Mouse (Mus musculus) C2C12 (cell line): ENCODE data around the gene Papss2. TPM values are rescaled to one million over a fixed set of nuclear protein-coding genes. Genes with fewer than 3 reads are reported as not detected.

Experiments used
- H3K27me3 ChIP-seq: one replicate; pipeline ENCODE4 v1.6.1; 2011; ENCODE audit not compliant: control insufficient read depth, insufficient read depth, insufficient read length
- H3K36me3 ChIP-seq: one replicate; pipeline ENCODE4 v1.6.1; 2011; ENCODE audit not compliant: control insufficient read depth, insufficient read depth
- H3K4me3 ChIP-seq: one replicate; pipeline ENCODE4 v1.5.1; 2011; ENCODE audit warnings: mild to moderate bottlenecking, control low read depth; ENCODE audit not compliant: poor library complexity, insufficient read depth, severe bottlenecking
- H3K79me2 ChIP-seq: one replicate; pipeline ENCODE4 v1.6.1; 2011; ENCODE audit not compliant: control insufficient read depth, insufficient read depth
- H3K79me3 ChIP-seq: one replicate; pipeline ENCODE4 v1.6.1; 2011; ENCODE audit warnings: low read depth, control low read depth
- H3ac ChIP-seq: one replicate; pipeline ENCODE3; 2011; ENCODE audit warnings: low read depth; ENCODE audit not compliant: control insufficient read depth, insufficient read length
- CEBPB ChIP-seq: IDR thresholded peaks from one replicate; pipeline ENCODE4 v1.6.1; 2011; ENCODE audit warnings: low read depth, mild to moderate bottlenecking, control low read depth, moderate library complexity
- CTCF ChIP-seq: IDR thresholded peaks from one replicate; pipeline ENCODE4 v1.5.1; 2011; ENCODE audit not compliant: control insufficient read depth, insufficient read depth, insufficient read length
- FOSL1 ChIP-seq: IDR thresholded peaks from one replicate; pipeline ENCODE4 v1.8.0; 2011; ENCODE audit warnings: mild to moderate bottlenecking, low read length; ENCODE audit not compliant: poor library complexity, insufficient read depth, severe bottlenecking
- MAX ChIP-seq: IDR thresholded peaks from one replicate; pipeline ENCODE4 v1.6.1; 2011; ENCODE audit warnings: mild to moderate bottlenecking, control low read depth
- MYOD1 ChIP-seq: IDR thresholded peaks from one replicate; pipeline ENCODE4 v1.6.1; 2011; ENCODE audit warnings: low read depth; ENCODE audit not compliant: control insufficient read depth, insufficient read length
- MYOG ChIP-seq: IDR thresholded peaks from one replicate; pipeline ENCODE4 v1.6.1; 2011; ENCODE audit not compliant: control insufficient read depth, insufficient read length; ENCODE audit errors: extremely low read depth
- USF1 ChIP-seq: IDR thresholded peaks from one replicate; pipeline ENCODE4 v1.6.1; 2011; ENCODE audit warnings: low read depth, mild to moderate bottlenecking, control low read depth, moderate library complexity
- polyA plus RNA-seq: library from polyadenylated mRNA; unstranded; fragments of >200 nt; fragmentation: generic; extraction: Trizol; gene quantifications from one replicate; pipeline ENCODE4 v1.2.1, GENCODE M21; 2012; ENCODE audit warnings: missing spikeins

The Papss2 gene
- polyA plus RNA-seq, 1 experiment: 0.29 TPM

DNA sequence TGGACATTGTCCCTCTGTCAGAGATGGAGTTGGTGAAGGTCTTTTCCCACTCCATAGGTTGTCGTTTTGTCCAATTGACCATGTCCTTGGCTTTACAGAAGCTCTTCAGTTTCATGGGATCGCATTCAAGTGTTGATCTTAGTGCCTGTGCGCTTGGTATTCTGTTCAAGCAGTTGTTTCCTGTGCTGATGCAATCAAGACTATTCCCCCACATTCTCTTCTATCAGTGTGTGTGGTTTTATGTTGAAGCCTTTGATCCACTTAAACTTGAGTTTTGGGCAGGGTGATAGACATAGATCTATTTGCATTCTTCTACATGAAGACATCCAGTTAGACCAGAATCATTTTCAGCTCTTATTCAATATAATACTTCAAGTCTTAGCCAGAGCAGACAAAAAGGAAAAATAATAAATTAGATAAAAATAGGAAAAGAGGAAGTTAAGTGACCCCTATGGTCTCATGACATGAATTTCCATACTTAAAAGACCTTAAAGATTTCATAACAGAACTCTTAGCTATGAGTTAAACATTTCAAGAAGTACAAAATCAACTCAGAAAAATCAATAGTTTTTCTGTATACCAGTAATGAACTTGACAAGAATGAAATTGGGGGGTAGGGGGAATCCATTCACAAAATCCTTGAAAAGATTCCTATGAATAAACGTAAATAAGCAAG, 12.4 kb upstream of the Papss2 start:
- Histone ChIP-seq H3K79me2 (no peaks in the 10 kb centered on the region), H3ac (no peak overlapping the region)
- TF ChIP-seq MYOG (no peak), USF1 (no peak), FOSL1 (no peak), CTCF (no peak), MYOD1 (no peak), CEBPB (no peak), MAX (no peak)

DNA sequence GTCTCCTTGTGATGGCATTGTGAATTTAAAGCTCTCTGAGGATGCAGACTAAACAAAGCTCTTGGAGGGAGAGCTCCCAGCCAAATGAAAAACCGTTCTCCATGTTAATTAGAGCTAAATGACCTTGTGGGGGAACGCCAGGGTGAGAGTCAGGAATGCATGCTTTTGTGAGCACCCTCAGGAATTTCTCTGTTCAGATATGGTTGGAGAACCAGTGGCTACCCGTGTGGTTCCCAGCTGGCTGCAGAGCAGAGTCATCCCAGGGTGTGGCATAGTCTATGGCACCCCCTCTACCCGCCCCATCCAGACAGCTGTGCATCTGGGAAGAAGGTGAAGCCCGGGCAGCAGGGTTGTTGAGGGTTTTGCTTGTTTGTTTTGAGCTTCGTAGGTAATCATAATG, 7.9 kb upstream of the Papss2 start:
- H3K36me3 ChIP-seq: no peaks in the 10 kb centered on the region
- H3ac ChIP-seq: no peak overlapping the region
- TF ChIP-seq MYOD1: no peak
- no peak for TF ChIP-seq FOSL1
- TF ChIP-seq USF1: no peak
- TF ChIP-seq MAX: no peak
- TF ChIP-seq MYOG: no peak
- no peak for TF ChIP-seq CTCF
- no peak for TF ChIP-seq CEBPB
- H3K79me3 ChIP-seq: no peaks in the 10 kb centered on the region
- H3K79me2 ChIP-seq: no peaks in the 10 kb centered on the region
- no peaks in the 10 kb centered on the region for H3K27me3 ChIP-seq
- H3K4me3 ChIP-seq: no peak overlapping the region

More for the DNA sequence above, 12.4 kb upstream of the Papss2 start:
- no peak overlapping the region for H3K4me3 ChIP-seq
- H3K79me3 ChIP-seq: no peaks in the 10 kb centered on the region
- H3K36me3 ChIP-seq: no peaks in the 10 kb centered on the region
- H3K27me3 ChIP-seq: no peaks in the 10 kb centered on the region

DNA sequence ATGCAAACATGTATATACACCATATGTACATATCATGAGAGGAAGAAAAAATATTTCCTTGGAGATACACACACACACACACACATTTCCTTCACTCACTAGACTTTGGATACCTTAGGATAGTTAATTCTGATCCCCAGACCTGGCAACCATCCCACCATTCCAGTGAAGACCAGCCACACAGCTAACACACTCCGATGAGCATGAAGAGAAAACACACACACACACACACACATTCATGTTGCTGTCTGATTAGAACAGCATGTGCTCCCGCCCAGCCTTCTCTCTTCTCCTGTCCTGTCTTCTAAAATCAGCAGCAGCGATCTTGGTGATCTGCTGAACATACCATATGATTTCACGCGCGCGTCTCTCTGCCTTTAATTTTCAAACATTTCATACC, 2.8 kb upstream of the Papss2 start:
- no peak overlapping the region for H3ac ChIP-seq
- H3K79me2 ChIP-seq: no peaks in the 10 kb centered on the region
- H3K79me3 ChIP-seq: no peaks in the 10 kb centered on the region
- H3K36me3 ChIP-seq: no peaks in the 10 kb centered on the region
- TF ChIP-seq MAX: no peak
- no peak for TF ChIP-seq MYOD1
- no peak for TF ChIP-seq FOSL1
- no peak for TF ChIP-seq USF1
- TF ChIP-seq MYOG: no peak
- no peak for TF ChIP-seq CTCF
- TF ChIP-seq CEBPB: no peak
- no peak overlapping the region for H3K4me3 ChIP-seq
- H3K27me3 ChIP-seq: peaks cover 15% of the 10 kb centered on the region

DNA sequence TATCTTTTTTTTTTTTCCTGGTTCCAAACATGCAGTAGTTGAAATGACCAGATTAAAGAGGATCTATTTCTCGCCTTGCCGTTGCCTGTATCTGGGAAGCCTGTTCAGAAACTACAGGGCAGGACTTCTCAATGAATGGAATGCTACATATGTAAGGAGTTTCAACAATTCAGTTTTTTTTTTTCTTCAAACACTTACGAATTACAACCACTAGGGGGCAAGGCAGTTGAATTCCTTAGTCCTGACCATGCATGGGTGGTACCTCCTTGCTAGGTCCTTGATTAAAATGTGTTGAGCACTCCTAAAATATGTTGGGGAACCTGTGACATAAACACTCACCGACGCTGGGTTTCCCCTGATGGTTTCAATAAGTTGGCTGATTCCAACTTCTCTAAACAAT, 1.7 kb upstream of the Papss2 start:
- Histone ChIP-seq H3K4me3 (no peak overlapping the region), H3K79me3 (no peaks in the 10 kb centered on the region), H3ac (no peak overlapping the region), H3K27me3 (peaks cover 15% of the 10 kb centered on the region), H3K79me2 (no peaks in the 10 kb centered on the region), H3K36me3 (no peaks in the 10 kb centered on the region)
- no peak for TF ChIP-seq MYOD1
- TF ChIP-seq MAX: no peak

DNA sequence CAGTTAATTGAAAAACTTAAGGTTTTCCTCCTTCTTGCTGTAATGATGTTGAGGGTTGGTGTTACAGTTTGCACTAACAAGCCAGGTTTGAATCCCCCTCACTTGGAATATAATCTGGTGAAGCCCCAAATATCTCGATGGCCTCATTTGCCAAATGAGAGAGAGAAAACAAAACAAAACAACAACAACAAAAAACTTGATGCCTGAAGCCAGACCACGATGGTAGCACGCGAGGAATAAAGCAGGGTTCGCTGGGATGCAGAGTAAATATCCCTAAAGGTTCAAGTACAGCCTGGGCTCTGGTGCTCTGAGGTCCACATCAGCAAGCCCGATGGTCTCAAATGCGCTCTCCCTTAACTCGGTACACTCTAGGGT, 472 bp upstream of the Papss2 start:
- Histone ChIP-seq H3K4me3 (no peak overlapping the region), H3ac (no peak overlapping the region), H3K36me3 (no peaks in the 10 kb centered on the region), H3K79me3 (no peaks in the 10 kb centered on the region), H3K79me2 (no peaks in the 10 kb centered on the region), H3K27me3 (peaks cover 15% of the 10 kb centered on the region)
- no peak for TF ChIP-seq CTCF
- no peak for TF ChIP-seq MYOG
- TF ChIP-seq FOSL1: no peak
- no peak for TF ChIP-seq MAX

DNA sequence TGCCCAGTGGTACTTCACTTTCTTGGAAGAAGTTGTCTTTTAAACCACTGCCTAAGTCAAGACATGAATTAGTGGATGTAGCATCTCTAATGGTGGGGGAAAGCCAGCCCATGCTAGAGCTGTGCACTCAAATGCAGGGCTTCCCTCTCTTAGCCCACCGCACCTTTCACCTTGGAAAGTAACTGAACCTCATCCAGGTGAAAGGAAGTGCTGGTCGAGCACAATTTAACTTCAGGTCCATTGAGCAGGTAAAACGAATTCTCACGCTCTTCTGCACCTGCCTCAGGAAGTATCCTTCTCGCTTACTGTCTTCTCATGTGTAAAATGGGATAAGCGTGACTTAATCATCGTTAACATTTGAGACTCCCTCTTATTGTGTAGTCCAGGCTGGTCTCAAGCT, 3.4 kb downstream of the Papss2 start:
- TF ChIP-seq FOSL1 (no peak), MAX (no peak), CEBPB (no peak), USF1 (no peak), MYOG (no peak), MYOD1 (no peak), CTCF (no peak)
- peaks cover 16% of the 10 kb centered on the region for H3K27me3 ChIP-seq
- no peaks in the 10 kb centered on the region for H3K79me2 ChIP-seq
- no peaks in the 10 kb centered on the region for H3K36me3 ChIP-seq
- H3ac ChIP-seq: no peak overlapping the region
- no peak overlapping the region for H3K4me3 ChIP-seq
- no peaks in the 10 kb centered on the region for H3K79me3 ChIP-seq
